Mouse (Mus musculus): Measurements from ENCODE around the gene Kif1bp.
"Not testable (repeated sequence)": the region's sequence is repeated elsewhere in the genome, so short reads cannot be mapped to it uniquely, and the experiment has no call there.

The Kif1bp gene

DNA sequence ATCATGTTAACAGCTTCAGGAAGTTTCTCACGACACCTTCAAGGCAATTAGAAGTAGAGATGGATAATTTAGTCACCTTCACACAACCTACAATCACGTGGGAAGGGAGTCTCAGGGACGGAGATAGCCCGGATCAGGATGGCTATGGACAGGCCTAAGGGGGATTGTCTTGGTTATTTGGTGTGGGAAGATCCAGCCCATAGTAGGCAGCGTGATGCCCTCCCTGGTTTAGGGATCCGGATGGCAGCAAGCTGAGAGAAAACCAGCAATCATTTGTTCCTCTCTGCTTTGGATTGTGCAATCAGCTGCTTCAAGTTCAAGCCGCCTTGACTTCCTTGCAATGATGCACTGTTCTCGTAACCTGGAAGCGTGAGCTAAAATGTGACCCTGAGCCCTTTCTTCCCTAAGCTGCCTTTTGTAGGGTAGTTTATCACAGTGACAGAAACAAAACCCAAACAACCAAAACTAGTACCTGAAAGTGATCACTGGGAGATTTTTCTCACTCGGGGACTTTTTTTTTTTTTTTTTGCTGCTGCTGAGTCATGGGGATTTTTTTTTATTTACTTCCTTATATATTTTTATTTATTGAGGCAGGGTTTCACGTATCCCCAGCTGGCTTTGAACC lies 69.1 kb downstream of the Kif1bp start:
- DNase-seq (ENCODE audit: low spot score) = no peak

DNA sequence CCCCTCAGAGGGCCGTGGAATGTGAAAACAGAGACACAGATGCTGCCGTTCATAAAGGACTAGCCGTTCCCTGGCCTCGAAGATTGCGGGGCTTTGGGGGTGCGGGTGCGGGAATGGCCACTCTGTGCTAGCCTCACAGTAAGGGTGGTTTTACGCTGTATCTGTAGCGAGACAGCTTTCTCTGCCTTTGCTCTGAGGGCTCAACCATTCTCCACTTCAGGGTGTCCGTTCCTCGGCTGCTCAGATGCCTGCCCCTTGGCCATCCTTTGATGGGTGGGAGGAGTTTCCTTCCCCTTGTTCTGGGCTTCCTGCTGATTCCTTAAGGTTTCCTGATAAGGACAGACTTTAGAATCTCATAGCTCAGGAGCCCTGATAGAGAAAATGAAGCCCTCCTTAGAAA lies 69.8 kb downstream of the Kif1bp start:
- DNase-seq (ENCODE audit: low spot score) = no peak

DNA sequence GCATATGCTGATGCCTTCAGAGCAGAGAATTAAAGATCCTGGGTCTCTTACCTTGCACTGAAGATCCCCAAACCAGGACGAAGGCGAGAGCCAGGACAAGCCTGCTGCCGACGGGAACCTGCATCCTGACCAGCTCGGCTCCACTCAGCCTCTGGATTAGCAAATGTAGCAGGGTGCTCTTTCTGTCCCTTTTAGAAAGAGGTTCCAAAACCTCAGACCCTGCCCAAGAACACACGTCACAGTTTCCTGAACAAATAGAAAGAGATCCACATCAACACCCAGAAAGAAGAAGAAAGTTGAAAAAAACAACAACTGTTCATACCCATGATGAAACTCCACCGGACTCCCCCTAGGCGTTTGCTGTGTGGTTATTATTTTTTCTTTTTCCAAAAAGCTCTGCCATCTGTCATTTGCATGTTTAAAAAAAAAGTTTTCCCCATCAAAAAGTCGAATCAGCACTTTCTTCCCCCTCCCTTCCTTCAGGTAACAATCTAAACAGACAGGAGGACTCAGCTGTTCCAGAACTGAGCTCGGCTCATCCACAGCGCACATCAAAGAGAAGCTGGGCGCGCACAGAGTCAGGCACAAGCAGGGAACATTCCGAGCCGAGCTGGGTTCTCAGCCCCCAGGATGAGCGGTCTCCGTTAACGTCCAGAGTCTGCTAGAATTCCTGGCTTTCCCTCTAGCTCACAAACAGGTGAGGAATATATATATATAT lies 70.5 kb downstream of the Kif1bp start:
- DNase-seq (ENCODE audit: low spot score) = no peak

GRCm38 (mm10) chr10:62507071-62507470 lies 71.2 kb downstream of the Kif1bp start:
- DNase-seq (ENCODE audit: low spot score) = no peak

DNA sequence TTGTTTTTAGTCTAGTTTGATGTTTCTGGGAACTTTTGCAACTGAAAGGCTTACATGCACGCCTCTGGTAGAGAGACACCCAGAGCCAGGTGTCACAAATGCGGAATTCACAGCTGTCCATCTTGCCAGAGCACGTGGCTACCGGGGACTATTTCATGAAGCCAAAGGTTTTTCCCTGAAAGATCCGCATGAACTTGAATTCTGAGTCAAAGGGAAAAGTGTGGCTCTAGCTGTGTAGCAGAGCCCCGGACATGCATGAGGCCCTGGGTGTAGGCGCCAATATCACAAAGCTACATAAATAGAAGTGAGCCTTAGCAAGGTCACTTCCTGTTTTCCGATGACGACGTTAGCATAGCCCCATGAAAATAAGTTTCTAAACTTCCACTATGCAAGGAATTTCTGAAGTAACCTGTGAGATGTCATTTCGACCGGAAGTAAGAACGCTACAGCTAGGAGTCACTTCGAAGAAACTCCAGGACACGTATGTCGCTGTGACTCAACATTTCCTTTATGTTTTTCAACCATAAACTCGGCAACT lies 72.2 kb downstream of the Kif1bp start:
- DNase-seq (ENCODE audit: low spot score) = no peak

DNA sequence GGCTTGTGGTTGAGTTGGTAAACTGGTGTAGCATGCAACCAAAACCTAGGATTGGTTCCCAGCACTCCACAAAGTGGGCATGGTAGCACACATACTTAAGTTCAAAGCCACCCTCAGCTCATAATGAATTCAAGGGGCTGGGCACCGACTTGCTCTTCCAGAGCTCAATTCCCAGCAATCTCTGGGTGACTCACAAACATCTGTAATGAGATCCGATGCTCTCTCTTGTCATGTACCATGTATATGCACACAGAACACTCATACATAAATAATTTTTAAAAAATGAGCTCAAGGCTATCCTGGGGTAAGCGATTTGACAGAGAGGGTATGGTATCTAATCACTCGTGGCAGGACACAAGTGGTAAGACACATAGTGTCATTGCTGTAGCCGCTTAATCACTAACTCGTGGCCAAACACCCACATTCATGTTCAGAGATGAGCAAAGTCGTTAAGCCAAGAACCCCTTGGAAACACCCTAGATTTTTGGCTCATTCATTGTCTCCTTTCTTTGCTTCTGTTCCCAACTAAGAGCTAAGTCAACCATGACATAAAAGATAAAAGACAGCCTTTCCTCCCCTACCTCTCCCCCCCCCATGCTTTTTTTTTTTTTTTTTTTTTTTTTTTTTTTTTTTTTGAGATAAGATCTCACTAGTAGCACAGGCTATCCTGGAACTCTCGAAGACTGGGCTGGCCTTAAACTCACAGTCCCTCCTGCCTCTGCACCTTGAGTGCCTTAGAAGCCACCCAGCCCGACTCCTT lies 72.9 kb downstream of the Kif1bp start:
- no peak for DNase-seq (ENCODE audit: low spot score)

DNA sequence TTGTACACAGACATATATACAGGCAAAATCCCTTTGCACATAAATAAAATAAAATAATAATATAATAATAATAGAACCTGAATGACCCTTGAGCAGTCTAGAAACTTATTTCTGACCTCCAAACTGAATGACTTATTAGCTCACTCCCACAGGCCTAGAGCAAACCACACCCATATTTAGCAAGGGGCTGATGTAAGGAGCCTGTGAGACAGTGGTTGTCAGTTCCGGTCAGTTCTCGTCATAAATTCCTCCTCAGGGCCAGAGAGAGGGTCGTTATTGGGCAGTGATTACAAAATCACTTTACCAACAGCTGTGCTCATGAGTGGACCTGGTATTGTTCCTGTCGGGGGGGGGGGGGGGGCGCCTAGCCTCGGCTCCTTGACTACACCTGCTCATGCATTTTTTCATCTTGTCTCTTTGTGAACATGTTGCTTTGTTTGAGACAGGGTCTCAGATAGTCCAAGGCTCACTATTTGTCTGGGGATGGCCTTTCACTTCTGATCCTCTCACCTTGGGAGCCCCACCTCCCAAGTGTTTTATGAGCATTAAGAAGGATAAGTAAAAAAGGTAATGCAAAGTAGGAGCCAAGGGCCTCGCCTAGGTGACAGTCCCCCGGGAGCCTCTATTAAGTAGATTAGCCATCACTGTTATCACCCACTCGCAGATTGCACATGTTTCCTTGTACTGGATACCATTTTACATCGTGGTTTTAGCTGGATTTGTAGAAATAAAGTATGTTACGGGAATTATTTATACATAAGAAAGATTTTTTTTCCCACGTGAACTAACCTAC lies 74.2 kb downstream of the Kif1bp start:
- DNase-seq (ENCODE audit: low spot score) = peak; percentile 37

DNA sequence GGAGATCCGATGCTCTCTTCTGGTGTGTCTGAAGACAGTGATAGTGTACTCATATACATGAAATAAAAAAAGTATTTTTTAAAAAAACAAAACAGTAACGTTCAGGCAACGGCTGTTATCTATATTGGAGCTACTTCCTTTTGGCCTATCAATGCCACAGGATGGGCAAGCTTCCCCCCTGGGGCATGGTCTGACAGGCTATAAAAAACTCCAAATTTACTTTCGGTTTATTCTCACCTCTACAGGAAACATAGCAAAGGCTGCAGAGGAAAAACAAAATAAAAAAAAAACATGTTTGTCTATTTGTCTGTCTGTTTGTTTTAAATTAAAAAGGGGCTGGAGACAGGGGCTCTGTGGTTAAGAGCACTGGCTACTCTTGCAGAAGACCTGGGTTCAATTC lies 74.9 kb downstream of the Kif1bp start:
- DNase-seq (ENCODE audit: low spot score) = no peak

- no peak for DNase-seq (ENCODE audit: low spot score)
Measured at GRCm38 (mm10) chr10:62501951-62502350, 76.3 kb downstream of the Kif1bp start.

DNA sequence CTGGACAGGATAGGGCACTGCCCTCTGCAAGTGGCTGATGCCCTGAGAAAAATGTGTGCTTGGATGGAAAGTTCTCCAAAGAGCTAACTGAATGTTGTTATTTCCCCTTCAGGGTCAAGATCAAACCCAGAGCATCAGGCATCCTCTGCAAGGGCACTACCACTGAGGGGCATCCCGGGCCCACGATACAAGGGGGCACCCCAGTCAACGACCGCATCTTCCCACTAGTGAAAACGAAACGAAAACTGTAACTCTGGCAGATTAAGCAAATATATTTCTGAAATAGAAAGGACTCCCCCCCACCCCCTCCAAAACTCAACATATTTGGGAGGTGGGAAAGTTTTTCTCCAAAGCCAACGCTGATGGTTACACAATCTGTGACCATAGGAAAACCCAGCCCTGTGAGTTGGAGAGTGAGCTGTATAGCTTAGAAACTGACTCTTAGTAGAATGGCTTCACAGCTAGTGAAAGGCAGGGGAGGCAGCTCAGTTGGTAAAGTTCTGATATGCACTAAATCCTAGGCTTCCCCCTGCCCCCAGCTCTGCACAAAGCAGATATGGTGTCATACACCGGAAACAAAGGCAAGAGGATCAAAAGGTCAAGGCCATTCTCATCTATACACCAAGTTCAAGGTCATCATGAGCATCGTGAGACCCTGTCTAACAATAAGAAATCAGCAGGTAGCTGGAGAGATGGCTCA lies 77.2 kb downstream of the Kif1bp start:
- no peak for DNase-seq (ENCODE audit: low spot score)

DNA sequence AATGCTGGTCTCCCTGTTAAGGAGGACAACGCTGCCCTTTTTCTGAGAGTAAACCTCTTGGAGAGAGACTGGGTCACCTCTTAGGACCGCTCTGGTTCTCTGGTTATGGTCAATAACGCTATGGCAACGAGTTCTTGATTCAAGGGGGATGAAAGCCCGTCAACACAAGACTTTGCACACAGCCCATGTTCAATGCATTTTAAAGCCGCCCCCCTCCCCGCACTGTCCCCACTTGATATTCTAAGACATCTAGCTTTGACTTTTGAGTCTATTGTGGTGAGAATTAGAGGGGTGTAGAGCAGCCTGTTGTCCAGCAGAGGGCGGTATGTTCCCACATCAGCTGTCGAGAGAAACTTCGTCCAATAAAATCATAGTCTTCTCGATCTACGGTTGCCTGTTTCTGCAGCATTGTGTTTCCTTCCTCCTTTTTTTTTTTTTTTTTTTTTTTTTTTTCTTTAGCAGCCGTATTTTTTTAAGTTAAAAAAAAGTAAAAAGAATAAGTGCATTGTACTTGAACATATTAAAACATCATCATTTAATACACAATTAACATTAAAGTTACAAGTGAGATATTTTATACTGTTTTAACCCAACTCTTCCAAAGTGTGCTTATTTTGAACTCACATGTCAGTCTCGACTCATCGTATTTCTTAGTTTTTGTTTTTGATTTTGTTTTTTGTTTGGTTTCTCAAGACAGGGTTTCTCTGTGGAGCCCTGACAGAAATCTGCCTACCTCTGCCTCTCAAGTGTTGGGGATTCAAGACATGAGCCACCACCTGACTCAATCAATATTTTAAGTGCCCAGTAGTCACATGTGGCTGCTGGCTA lies 78.0 kb downstream of the Kif1bp start:
- DNase-seq (ENCODE audit: low spot score) = peak; percentile 82

DNA sequence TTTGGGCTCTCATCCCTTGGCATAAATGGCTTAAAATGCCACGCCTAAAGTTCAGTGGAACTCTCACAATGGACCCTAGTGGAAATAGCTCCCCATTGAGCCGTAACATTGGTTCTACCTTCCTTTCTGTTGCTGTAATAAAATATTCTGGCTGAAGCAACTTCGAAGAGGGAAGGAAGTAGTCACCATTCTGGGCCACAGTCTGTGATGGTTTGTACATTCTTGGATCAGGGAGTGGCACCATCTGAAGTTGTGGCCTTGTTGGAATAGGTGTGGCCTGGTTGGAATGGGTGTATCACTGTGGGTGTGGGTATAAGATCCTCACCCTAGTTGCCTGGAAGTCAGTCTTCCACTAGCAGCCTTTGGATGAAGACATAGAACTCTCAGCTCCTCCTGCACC lies 86.6 kb downstream of the Kif1bp start:
- DNase-seq (ENCODE audit: low spot score) = not testable (repeated sequence)

Data from MN1 (cell line).